Mouse (Mus musculus) ES-Bruce4 (cell line): ENCODE measurements around the gene Dctpp1. TPM values are rescaled to one million over a fixed set of nuclear protein-coding genes. Genes with fewer than 3 reads are reported as not detected.

Experiments
- H3K27ac ChIP-seq: 2 replicates; pipeline ENCODE4 v1.5.1; 2012; ENCODE audit warnings: low read length, inconsistent platforms; ENCODE audit not compliant: insufficient read depth
- H3K27me3 ChIP-seq: 2 replicates; pipeline ENCODE4 v1.6.1; 2012; ENCODE audit warnings: mild to moderate bottlenecking, low read length, inconsistent platforms; ENCODE audit not compliant: control insufficient read depth, poor library complexity, insufficient read depth, severe bottlenecking
- H3K36me3 ChIP-seq: 2 replicates; pipeline ENCODE4 v1.6.1; 2012; ENCODE audit warnings: inconsistent platforms, mild to moderate bottlenecking, low read length, moderate library complexity; ENCODE audit not compliant: control insufficient read depth, poor library complexity, insufficient read depth, severe bottlenecking
- H3K4me1 ChIP-seq: one replicate; pipeline ENCODE4 v1.8.1; 2011; ENCODE audit warnings: low read length; ENCODE audit not compliant: control insufficient read depth, insufficient read depth
- H3K4me3 ChIP-seq: 2 replicates; pipeline ENCODE4 v1.5.1; 2011; ENCODE audit warnings: low read depth, mild to moderate bottlenecking, low read length
- H3K9ac ChIP-seq: 2 replicates; pipeline ENCODE4 v1.6.1; 2012; ENCODE audit warnings: low read depth, mild to moderate bottlenecking, inconsistent platforms; ENCODE audit not compliant: poor library complexity, severe bottlenecking
- H3K9me3 ChIP-seq: replicated peaks from 2 replicates; pipeline ENCODE4 v1.6.1; 2012; ENCODE audit warnings: mild to moderate bottlenecking, low read length, inconsistent platforms; ENCODE audit not compliant: control insufficient read depth, poor library complexity, insufficient read depth, severe bottlenecking
- CTCF ChIP-seq: IDR thresholded peaks from one replicate; pipeline ENCODE4 v1.8.1; 2011; ENCODE audit warnings: low read depth, low read length
- EP300 ChIP-seq: IDR thresholded peaks from 2 replicates; pipeline ENCODE4 v1.6.1; 2011; ENCODE audit warnings: low read depth, low read length; ENCODE audit not compliant: insufficient read depth
- POLR2A ChIP-seq: IDR thresholded peaks from one replicate; pipeline ENCODE4 v1.8.1; 2011; ENCODE audit warnings: low read length; ENCODE audit not compliant: insufficient read depth
- polyA plus RNA-seq: library from polyadenylated mRNA; stranded (reverse); fragments of >200 nt; gene quantifications from 2 replicates; pipeline ENCODE4 v1.2.4, GENCODE M21; 2011; ENCODE audit warnings: low read depth; ENCODE audit not compliant: missing spikeins, insufficient read depth, insufficient read length

The Dctpp1 gene
- polyA plus RNA-seq, 1 experiment, result 135 TPM

DNA sequence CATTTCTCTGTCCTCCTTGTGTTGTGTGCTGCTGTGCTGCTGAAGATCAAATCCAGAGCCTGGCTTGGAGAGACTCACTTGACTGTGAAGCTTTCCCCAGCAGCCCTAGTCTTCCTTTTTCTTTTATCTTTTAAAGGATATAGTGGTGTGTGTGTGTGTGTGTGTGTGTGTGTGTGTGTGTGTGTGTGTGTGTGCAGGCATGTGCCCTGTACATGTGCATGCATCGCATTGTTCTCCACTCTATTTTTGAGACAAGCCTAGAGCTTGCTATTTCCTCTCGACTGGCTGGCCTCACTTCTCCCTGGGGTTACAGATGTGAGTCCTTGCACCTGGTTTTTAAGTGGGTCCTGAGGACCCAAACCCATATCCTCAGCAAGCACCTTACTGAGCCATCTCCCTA, 21.7 kb upstream of the Dctpp1 start:
- Histone ChIP-seq H3K36me3 (no peaks in the 10 kb centered on the region), H3K27ac (no peak overlapping the region), H3K27me3 (no peaks in the 10 kb centered on the region), H3K9ac (no peak overlapping the region), H3K9me3 (no peaks in the 10 kb centered on the region), H3K4me1 (no peaks in the 10 kb centered on the region), H3K4me3 (no peak overlapping the region)
- TF ChIP-seq EP300 (no peak), POLR2A (no peak), CTCF (no peak)

DNA sequence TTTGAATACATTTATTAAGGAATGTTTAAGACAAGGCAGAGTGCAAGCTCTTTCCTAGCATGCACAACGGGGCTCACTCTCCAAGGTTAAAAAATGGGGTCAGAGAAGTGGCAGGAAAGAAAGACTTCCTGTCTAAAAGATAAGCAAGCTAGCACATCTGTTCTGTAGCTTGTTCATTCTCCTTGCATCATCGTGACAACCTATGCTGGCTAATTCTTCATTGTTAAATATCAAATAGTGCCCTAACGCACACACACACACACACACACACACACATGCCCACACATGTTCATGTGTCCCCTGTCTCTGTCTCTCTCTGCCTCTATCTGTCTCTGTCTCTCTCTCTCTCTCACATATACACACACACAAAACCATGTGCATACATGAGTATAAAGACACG, 20.6 kb upstream of the Dctpp1 start:
- H3K4me3 ChIP-seq, result no peak overlapping the region
- no peaks in the 10 kb centered on the region for H3K27me3 ChIP-seq
- H3K36me3 ChIP-seq, result no peaks in the 10 kb centered on the region
- no peaks in the 10 kb centered on the region for H3K4me1 ChIP-seq
- H3K27ac ChIP-seq, result no peak overlapping the region
- H3K9ac ChIP-seq, result no peak overlapping the region
- no peaks in the 10 kb centered on the region for H3K9me3 ChIP-seq
- TF ChIP-seq POLR2A (no peak), EP300 (no peak), CTCF (no peak)

DNA sequence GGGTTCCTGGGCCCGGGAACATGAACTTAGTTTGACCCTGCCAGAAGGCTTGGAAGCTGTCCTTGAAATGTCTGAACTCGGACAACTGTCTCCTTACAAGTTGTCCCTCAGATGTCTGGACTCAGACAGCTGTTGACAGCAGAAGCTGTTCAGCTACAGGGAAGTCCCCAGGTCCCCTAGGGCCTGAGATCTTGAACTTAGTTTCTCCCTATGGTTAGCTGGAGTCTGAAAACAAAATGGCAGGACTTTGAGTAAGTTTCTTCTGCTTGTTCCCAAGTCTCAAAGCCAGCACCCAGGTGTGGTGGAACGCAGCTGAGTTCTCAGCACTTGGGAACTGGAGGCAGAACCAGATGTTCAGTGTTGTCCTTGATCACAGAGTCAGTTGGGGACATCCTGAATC, 19.6 kb upstream of the Dctpp1 start:
- Histone ChIP-seq H3K36me3 (no peaks in the 10 kb centered on the region), H3K4me1 (no peaks in the 10 kb centered on the region), H3K9ac (no peak overlapping the region), H3K27me3 (no peaks in the 10 kb centered on the region), H3K4me3 (no peak overlapping the region), H3K27ac (no peak overlapping the region), H3K9me3 (no peaks in the 10 kb centered on the region)
- TF ChIP-seq CTCF (no peak), EP300 (no peak), POLR2A (no peak)

DNA sequence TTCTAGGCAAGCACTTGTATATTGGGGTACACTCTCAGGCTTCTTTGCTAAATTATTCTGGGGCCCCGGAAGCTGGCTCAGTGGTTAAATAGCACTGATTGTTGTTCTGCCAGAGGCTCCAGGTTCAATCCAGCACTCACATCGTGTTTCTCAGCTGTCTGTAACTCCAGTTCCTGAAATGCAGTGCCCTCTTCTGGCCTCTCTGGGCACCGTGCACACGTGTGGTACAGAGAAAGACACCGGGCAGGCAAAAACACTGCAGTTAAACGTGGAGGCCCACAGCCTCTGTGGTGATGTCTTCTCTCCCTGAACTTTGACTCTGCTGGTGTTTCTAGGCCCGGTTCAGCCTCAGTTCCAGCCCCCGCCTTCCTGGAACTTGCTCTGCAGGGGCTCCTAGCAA, 17.8 kb upstream of the Dctpp1 start:
- no peak overlapping the region for H3K27ac ChIP-seq
- no peak overlapping the region for H3K4me3 ChIP-seq
- H3K36me3 ChIP-seq, result no peaks in the 10 kb centered on the region
- TF ChIP-seq CTCF, result peak; percentile 87
- no peak for TF ChIP-seq POLR2A
- TF ChIP-seq EP300, result no peak
- H3K9me3 ChIP-seq, result no peaks in the 10 kb centered on the region
- H3K4me1 ChIP-seq, result no peaks in the 10 kb centered on the region
- no peaks in the 10 kb centered on the region for H3K27me3 ChIP-seq
- H3K9ac ChIP-seq, result no peak overlapping the region

DNA sequence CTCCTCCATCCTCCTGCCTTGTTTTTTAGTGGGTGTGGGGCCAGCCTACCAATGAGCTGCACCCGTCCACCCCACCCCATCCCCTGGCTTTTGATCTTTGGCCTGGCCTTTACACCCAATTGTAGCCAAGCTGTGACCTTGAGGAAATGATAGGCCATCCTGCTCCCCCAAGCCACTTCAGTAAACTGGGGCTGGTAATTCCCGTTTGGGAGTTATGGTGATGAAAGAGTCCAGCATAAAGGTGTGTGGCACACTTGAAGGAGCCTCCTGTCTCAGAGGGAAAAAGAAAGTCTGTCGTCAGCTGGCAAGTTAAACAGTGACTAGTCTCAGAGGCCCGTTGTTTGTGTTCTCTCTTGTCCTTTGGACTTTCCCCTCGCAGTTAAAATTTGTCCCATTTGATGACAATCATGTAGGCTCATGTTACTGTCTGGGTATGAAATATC, 16.0 kb upstream of the Dctpp1 start:
- H3K27me3 ChIP-seq, result no peaks in the 10 kb centered on the region
- H3K4me3 ChIP-seq, result no peak overlapping the region
- peaks cover 2% of the 10 kb centered on the region for H3K36me3 ChIP-seq
- no peak overlapping the region for H3K27ac ChIP-seq
- TF ChIP-seq EP300 (no peak), CTCF (no peak), POLR2A (no peak)
- no peaks in the 10 kb centered on the region for H3K4me1 ChIP-seq
- no peak overlapping the region for H3K9ac ChIP-seq
- H3K9me3 ChIP-seq, result no peaks in the 10 kb centered on the region

DNA sequence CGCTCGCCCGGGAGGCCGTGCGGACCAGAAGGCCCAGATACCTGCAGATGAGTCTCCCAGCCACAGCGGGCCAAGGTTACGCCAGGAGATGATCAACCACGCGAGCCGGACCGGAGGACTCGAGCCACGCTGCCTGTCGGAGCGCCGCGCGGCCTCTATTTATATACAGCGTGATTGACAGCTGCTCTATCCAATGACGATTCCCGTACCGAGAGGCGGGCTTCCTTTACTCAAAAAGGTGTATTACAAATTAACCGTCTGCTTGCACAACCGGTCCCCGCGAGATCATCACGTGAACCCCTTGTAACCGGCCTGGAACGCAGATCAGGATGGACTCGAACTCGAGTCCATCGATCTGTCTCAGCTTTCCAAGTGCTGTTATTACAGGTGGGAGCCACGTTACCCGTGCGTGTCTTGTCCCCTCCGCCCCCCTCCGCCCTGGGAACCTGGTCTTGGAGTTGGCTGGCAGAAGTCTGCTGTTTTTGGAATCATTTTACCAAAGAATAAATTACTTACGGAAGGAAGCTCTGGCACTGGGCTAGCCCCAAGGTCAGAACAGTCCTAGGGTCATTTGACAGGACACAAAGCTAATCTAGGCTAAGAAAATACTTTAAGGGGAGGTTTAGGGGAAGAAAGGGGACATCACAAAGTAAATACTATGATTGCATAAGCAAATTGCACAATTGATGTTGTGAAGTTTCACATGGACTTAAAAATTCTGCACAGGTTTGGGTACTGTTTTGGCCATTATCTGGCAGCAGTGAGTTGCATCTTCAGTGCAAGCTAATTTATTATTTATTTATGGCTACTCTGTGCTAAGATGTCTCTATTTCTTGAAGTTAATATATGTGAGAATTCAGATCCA, 13.6 kb upstream of the Dctpp1 start, which contains the start of gene Sephs2:
Gene Sephs2, minus strand, starts transcription at position 131 of the 865 bp plus-strand sequence.
- H3K9ac ChIP-seq, result peak within 1 kb of the TSS; percentile 97
- H3K4me1 ChIP-seq, result no peaks in the 10 kb centered on the region
- H3K9me3 ChIP-seq, result no peaks in the 10 kb centered on the region
- H3K36me3 ChIP-seq, result peaks cover 10% of the 10 kb centered on the region
- no peaks in the 10 kb centered on the region for H3K27me3 ChIP-seq
- H3K4me3 ChIP-seq, result peak within 1 kb of the TSS; percentile 84
- H3K27ac ChIP-seq, result peak within 1 kb of the TSS; percentile 11; the same call in 1 of the 2 replicates
- TF ChIP-seq POLR2A (peak; percentile 93), EP300 (peak; percentile 24; the same call in 1 of the 2 replicates), CTCF (no peak)
